Comparison of ENCODE assay signal across 24 mouse cellular contexts in genomic region chr2:165821671-165822070, GRCm38 (mm10).
DNase-seq lines count a peak whose midpoint lies in the region; ATAC-seq and TF ChIP-seq lines count a peak whose summit lies in the region.
"Had no signal": no experiment of that assay in that cellular context is flagged by ENCODE, and none has a peak within 500 bp of the region (broad histone marks: within the 10 kb centered on the region; RNA-seq: fewer than 3 reads in every experiment).

No protein-coding gene starts in this region.

- WGBS in neural tube, embryonic 13.5 days: 87% methylated on average over 12 of the region's 12 CpGs
- WGBS in stomach, postnatal 0 days: 86% methylated on average over 12 of the region's 12 CpGs
- 89% methylated on average over 12 of the region's 12 CpGs for WGBS in hindbrain, embryonic 13.5 days

- peaks cover 84% of the 10 kb centered on the region for H3K36me3 ChIP-seq in neural tube, embryonic 13.5 days
- peaks cover 25% of the 10 kb centered on the region for H3K36me3 ChIP-seq in stomach, postnatal 0 days (ENCODE audit: control insufficient read depth, insufficient read depth, low read length)
- H3K36me3 ChIP-seq in hindbrain, embryonic 13.5 days: peaks cover 80% of the 10 kb centered on the region

- no peak for ATAC-seq in neural tube, embryonic 13.5 days (ENCODE audit: low read depth)
- ATAC-seq in stomach, postnatal 0 days (ENCODE audit: low FRiP score, low TSS enrichment): no peak
- no peak for ATAC-seq in hindbrain, embryonic 13.5 days (ENCODE audit: low FRiP score)
- ATAC-seq: activated CD4-positive, CD25-positive, alpha-beta regulatory T cell, adult 4 months; hindbrain, postnatal 0 days had no signal

- no peaks in the 10 kb centered on the region for H3K27me3 ChIP-seq in neural tube, embryonic 13.5 days
- H3K27me3 ChIP-seq in stomach, postnatal 0 days (ENCODE audit: control insufficient read depth, insufficient read depth, low read length): no peaks in the 10 kb centered on the region
- no peaks in the 10 kb centered on the region for H3K27me3 ChIP-seq in hindbrain, embryonic 13.5 days
- H3K27me3 ChIP-seq: embryonic facial prominence, embryonic 12.5 days; heart, embryonic 13.5 days; hindbrain, embryonic 12.5 days had no signal

- H3K4me2 ChIP-seq in neural tube, embryonic 13.5 days: no peak overlapping the region
- no peak overlapping the region for H3K4me2 ChIP-seq in stomach, postnatal 0 days (replicated peaks; ENCODE audit: low read depth)
- no peak overlapping the region for H3K4me2 ChIP-seq in hindbrain, embryonic 13.5 days
- H3K4me2 ChIP-seq: embryonic facial prominence, embryonic 12.5 days; forebrain, embryonic 12.5 days; heart, embryonic 13.5 days; hindbrain, embryonic 12.5 days had no signal

- H3K9ac ChIP-seq in neural tube, embryonic 13.5 days: no peak overlapping the region
- no peak overlapping the region for H3K9ac ChIP-seq in stomach, postnatal 0 days (ENCODE audit: low read length)
- no peak overlapping the region for H3K9ac ChIP-seq in hindbrain, embryonic 13.5 days
- H3K9ac ChIP-seq: embryonic facial prominence, embryonic 12.5 days; forebrain, embryonic 12.5 days; hindbrain, embryonic 12.5 days had no signal

- peak overlapping the region; percentile 90 for H3K27ac ChIP-seq in layer of hippocampus, adult 2 months
- peak overlapping the region; percentile 67 for H3K27ac ChIP-seq in neural tube, embryonic 13.5 days (replicated peaks)
- H3K27ac ChIP-seq in cortical plate, adult 2 months (ENCODE audit: insufficient read depth, low read length): peak overlapping the region; percentile 48; the same call in 1 of the 2 replicates
- peak overlapping the region; percentile 86; the same call in 1 of the 2 replicates for H3K27ac ChIP-seq in stomach, postnatal 0 days (replicated peaks)
- no peak overlapping the region for H3K27ac ChIP-seq in hindbrain, embryonic 13.5 days
- H3K27ac ChIP-seq: embryonic facial prominence, embryonic 12.5 days; forebrain, embryonic 12.5 days; gastrocnemius, adult 2 months; heart, embryonic 13.5 days had no signal

- TF ChIP-seq EP300 in stomach, postnatal 0 days (optimal IDR thresholded peaks at IDR 0.05): no peak

- H3K9me3 ChIP-seq in neural tube, embryonic 13.5 days: no peaks in the 10 kb centered on the region
- H3K9me3 ChIP-seq in stomach, postnatal 0 days (ENCODE audit: control insufficient read depth, low read length): no peaks in the 10 kb centered on the region
- no peaks in the 10 kb centered on the region for H3K9me3 ChIP-seq in hindbrain, embryonic 13.5 days
- H3K9me3 ChIP-seq: embryonic facial prominence, embryonic 12.5 days; forebrain, embryonic 12.5 days; G1E; heart, embryonic 13.5 days; hindbrain, embryonic 12.5 days had no signal

- no peak for DNase-seq in layer of hippocampus, adult 2 months (ENCODE audit: low spot score in 2 of 2)
- DNase-seq in layer of hippocampus, adult 9-11 months: no peak
- no peak for DNase-seq in neural tube, embryonic 10.5 days (ENCODE audit: extremely low spot score, low spot score)
- no peak for DNase-seq in stomach, postnatal 0 days (ENCODE audit: low spot score)
- DNase-seq in heart, postnatal 4 days: no peak
- DNase-seq: adrenal gland, postnatal 14 days; cerebellum, adult 11-12 months; cerebellum, adult 9-10 months; cerebellum, postnatal 36 days; embryo, embryonic 11 days; gastrocnemius, adult 2 months; gastrocnemius, postnatal 25 days; heart, adult 11 months; heart, postnatal 36 days had no signal

- H3K4me3 ChIP-seq in layer of hippocampus, adult 2 months: no peak overlapping the region
- no peak overlapping the region for H3K4me3 ChIP-seq in neural tube, embryonic 13.5 days
- H3K4me3 ChIP-seq in cortical plate, adult 2 months (ENCODE audit: insufficient read depth, low read length): no peak overlapping the region
- no peak overlapping the region for H3K4me3 ChIP-seq in stomach, postnatal 0 days (ENCODE audit: low read depth, low read length)
- H3K4me3 ChIP-seq in hindbrain, embryonic 13.5 days: no peak overlapping the region
- H3K4me3 ChIP-seq: embryonic facial prominence, embryonic 12.5 days; forebrain, embryonic 12.5 days; gastrocnemius, adult 2 months; heart, embryonic 13.5 days; hindbrain, embryonic 12.5 days had no signal

- peaks cover 34% of the 10 kb centered on the region for H3K4me1 ChIP-seq in neural tube, embryonic 13.5 days (replicated peaks)
- H3K4me1 ChIP-seq in cortical plate, adult 2 months (ENCODE audit: control insufficient read depth, insufficient read depth, low read length): peaks cover 22% of the 10 kb centered on the region
- H3K4me1 ChIP-seq in stomach, postnatal 0 days (replicated peaks; ENCODE audit: control insufficient read depth, insufficient read depth): no peaks in the 10 kb centered on the region
- H3K4me1 ChIP-seq in hindbrain, embryonic 13.5 days (replicated peaks): peaks cover 37% of the 10 kb centered on the region
- H3K4me1 ChIP-seq: embryonic facial prominence, embryonic 12.5 days had no signal

- TF ChIP-seq POLR2A in cortical plate, adult 2 months (IDR thresholded peaks at IDR 0.05; ENCODE audit: extremely low read depth, insufficient read depth, low read length): no peak

- no peak for TF ChIP-seq CTCF in layer of hippocampus, adult 2 months (conservative IDR thresholded peaks at IDR 0.05)
- no peak for TF ChIP-seq CTCF in cortical plate, adult 2 months (IDR thresholded peaks at IDR 0.05; ENCODE audit: extremely low read depth, insufficient read depth, low read length)
- no peak for TF ChIP-seq CTCF in stomach, postnatal 0 days (IDR thresholded peaks at IDR 0.05; ENCODE audit: low read depth)
